In the genomic region with DNA sequence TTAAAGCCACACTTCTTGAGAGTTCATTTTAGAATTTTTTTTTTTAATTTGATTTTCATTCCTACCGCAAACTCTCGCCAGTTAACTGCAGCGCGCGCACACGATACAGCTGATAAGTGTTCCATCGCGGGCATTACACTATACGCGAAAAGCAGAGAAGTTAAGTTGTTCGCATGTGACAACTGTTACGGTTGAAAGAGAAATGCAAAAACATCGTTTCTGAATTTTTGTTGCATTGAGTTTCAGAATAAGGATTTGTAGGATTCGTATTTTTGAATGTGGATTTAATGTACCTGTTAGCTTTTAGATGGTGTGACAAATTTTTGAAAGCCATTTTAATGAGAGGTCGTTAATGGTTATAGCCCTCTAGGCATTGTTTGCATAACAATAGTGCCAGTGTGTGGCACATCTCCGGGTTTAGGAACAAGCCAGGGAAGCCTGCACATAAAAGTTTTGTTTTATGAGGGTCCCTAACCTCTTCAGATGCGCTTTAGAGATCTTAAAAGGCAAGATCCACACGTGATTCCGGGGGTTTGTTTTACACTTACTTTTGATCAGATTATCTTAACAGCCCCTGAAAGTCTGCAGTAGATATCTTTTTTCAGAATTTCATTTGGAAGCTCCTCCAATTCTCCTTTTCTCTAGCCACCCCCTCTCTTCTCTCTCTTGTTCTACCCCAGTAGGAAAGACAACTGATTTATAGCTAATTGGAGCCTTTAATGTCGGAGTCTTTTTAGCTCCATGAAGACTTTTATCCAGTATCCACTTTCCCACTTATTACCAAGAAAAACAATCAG, we compare ENCODE assay signal across 10 mouse cellular contexts. TPM values are rescaled to one million over a fixed set of nuclear protein-coding genes. Genes with fewer than 3 reads are reported as not detected.
A peak's percentile ranks its signal among the peaks of the same experiment; 100 is the strongest.
DNase-seq lines count a peak whose midpoint lies in the region; ATAC-seq and TF ChIP-seq lines count a peak whose summit lies in the region.
"Had no signal": no experiment of that assay in that cellular context is flagged by ENCODE, and none has a peak within 500 bp of the region (broad histone marks: within the 10 kb centered on the region; RNA-seq: fewer than 3 reads in every experiment).

No protein-coding gene starts in this region.

- no peak overlapping the region for H3K9ac ChIP-seq in neural tube, embryonic 11.5 days (ENCODE audit: low read length)
- H3K9ac ChIP-seq in intestine, embryonic 15.5 days = no peak overlapping the region
- no peak overlapping the region for H3K9ac ChIP-seq in liver, postnatal 0 days (replicated peaks)

- no peak for TF ChIP-seq CTCF in liver, postnatal 0 days (IDR thresholded peaks at IDR 0.05; ENCODE audit: low read depth)

- peak; percentile 45 for DNase-seq in heart, adult 11 months
- no peak for DNase-seq in heart, adult 8-10 months (ENCODE audit: low spot score)
- peak; percentile 32 for DNase-seq in neural tube, embryonic 11.5 days (ENCODE audit: low spot score)
- DNase-seq in neural tube, embryonic 10.5 days (ENCODE audit: extremely low spot score, low spot score) = no peak
- peak; percentile 10 for DNase-seq in yolk sac, embryonic 10.5 days (ENCODE audit: low spot score)
- no peak for DNase-seq in gastrocnemius, adult 18-20 months (ENCODE audit: low spot score)
- no peak for DNase-seq in liver, postnatal 0 days
- DNase-seq: kidney, adult 11 months had no signal

- ATAC-seq in neural tube, embryonic 11.5 days (ENCODE audit: insufficient read depth, low FRiP score, low TSS enrichment) = no peak
- no peak for ATAC-seq in intestine, embryonic 15.5 days
- ATAC-seq in liver, postnatal 0 days = no peak

- no peak for TF ChIP-seq EP300 in liver, postnatal 0 days (IDR thresholded peaks at IDR 0.05; ENCODE audit: low read depth)

- no peaks in the 10 kb centered on the region for H3K36me3 ChIP-seq in neural tube, embryonic 11.5 days (ENCODE audit: control insufficient read depth, insufficient read depth, low read length)
- H3K36me3 ChIP-seq in intestine, embryonic 15.5 days = no peaks in the 10 kb centered on the region
- no peaks in the 10 kb centered on the region for H3K36me3 ChIP-seq in liver, postnatal 0 days (replicated peaks; ENCODE audit: insufficient read depth, low read length)

- peak overlapping the region; percentile 53 for H3K4me2 ChIP-seq in neural tube, embryonic 11.5 days (ENCODE audit: low read depth)
- H3K4me2 ChIP-seq in intestine, embryonic 15.5 days (replicated peaks) = peak overlapping the region; percentile 91
- no peak overlapping the region for H3K4me2 ChIP-seq in liver, postnatal 0 days (ENCODE audit: low read depth, low read length)

- WGBS in neural tube, embryonic 11.5 days = under 1% methylated on average over 20 of the region's 20 CpGs
- 7% methylated on average over 20 of the region's 20 CpGs for WGBS in intestine, embryonic 15.5 days
- WGBS in liver, postnatal 0 days (ENCODE audit: insufficient replicate concordance) = 4% methylated on average over 20 of the region's 20 CpGs

- H3K27ac ChIP-seq in neural tube, embryonic 11.5 days (ENCODE audit: low read depth, low read length) = no peak overlapping the region
- H3K27ac ChIP-seq in intestine, embryonic 15.5 days = no peak overlapping the region
- H3K27ac ChIP-seq in liver, postnatal 0 days (ENCODE audit: low read depth) = no peak overlapping the region

- 0 out of 2 replicates have a peak, but pooled peaks cover 5% of the 10 kb centered on the region for H3K4me1 ChIP-seq in neural tube, embryonic 11.5 days (ENCODE audit: control insufficient read depth, insufficient read depth, low read length)
- H3K4me1 ChIP-seq in intestine, embryonic 15.5 days (replicated peaks) = peaks cover 12% of the 10 kb centered on the region
- peaks cover 10% of the 10 kb centered on the region for H3K4me1 ChIP-seq in liver, postnatal 0 days (ENCODE audit: insufficient read depth)

- H3K4me3 ChIP-seq in neural tube, embryonic 11.5 days (ENCODE audit: low read depth, low read length) = peak overlapping the region; percentile 36
- peak overlapping the region; percentile 53 for H3K4me3 ChIP-seq in intestine, embryonic 15.5 days (replicated peaks)
- H3K4me3 ChIP-seq in liver, postnatal 0 days (ENCODE audit: low read depth, low read length) = no peak overlapping the region

- H3K9me3 ChIP-seq in neural tube, embryonic 11.5 days (ENCODE audit: control insufficient read depth, low read length) = no peaks in the 10 kb centered on the region
- no peaks in the 10 kb centered on the region for H3K9me3 ChIP-seq in intestine, embryonic 15.5 days
- H3K9me3 ChIP-seq in liver, postnatal 0 days (ENCODE audit: low read length) = no peaks in the 10 kb centered on the region

- H3K27me3 ChIP-seq in neural tube, embryonic 11.5 days (ENCODE audit: control insufficient read depth, insufficient read depth, low read length) = peaks cover 41% of the 10 kb centered on the region
- peaks cover 25% of the 10 kb centered on the region for H3K27me3 ChIP-seq in intestine, embryonic 15.5 days (replicated peaks)
- peaks cover 74% of the 10 kb centered on the region for H3K27me3 ChIP-seq in liver, postnatal 0 days (ENCODE audit: insufficient read depth, low read length)
- H3K27me3 ChIP-seq: CH12.LX had no signal

RNA-seq across cellular contexts. Expression of a gene that starts 1.6 kb away (rescaled TPM):
- 1 to 10 TPM; 4.6 to 9.8 (median 6.2) TPM for total RNA-seq in heart, adult 8-10 months (2022)
- 88.1 and 108 TPM in 2 replicates for polyA plus RNA-seq in neural tube, embryonic 11.5 days (2014; fragmentation: Nextera tagmentation; extraction: Ambion mirVana)
- polyA plus RNA-seq in intestine, embryonic 15.5 days (2015; fragmentation: Nextera tagmentation; extraction: Ambion mirVana) = 73.9 and 75.6 TPM in 2 replicates
- 1 to 10 TPM; 1.8 to 8.9 TPM for total RNA-seq in gastrocnemius, adult 18-20 months (2021)
- polyA plus RNA-seq in liver, postnatal 0 days (2015; fragmentation: Nextera tagmentation; extraction: Ambion mirVana) = 0.51 and 0.63 TPM in 2 replicates

RNA-seq across cellular contexts. Expression of a gene that starts 48.7 kb away (rescaled TPM):
- 1 to 10 TPM in 1 of 4 experiments, not detected in 3; 1.5 TPM for total RNA-seq in heart, adult 8-10 months (2022)
- 0.08 TPM in 1 of 2 replicates, not detected in the other for polyA plus RNA-seq in neural tube, embryonic 11.5 days (2014; fragmentation: Nextera tagmentation; extraction: Ambion mirVana)
- polyA plus RNA-seq in intestine, embryonic 15.5 days (2015; fragmentation: Nextera tagmentation; extraction: Ambion mirVana) = 0.74 and 1.0 TPM in 2 replicates
- total RNA-seq in gastrocnemius, adult 18-20 months (2021) = under 1 TPM in 1 of 2 experiments, not detected in 1; 0.24 TPM
- 70.9 and 75.4 TPM in 2 replicates for polyA plus RNA-seq in liver, postnatal 0 days (2015; fragmentation: Nextera tagmentation; extraction: Ambion mirVana)

Comparison
In these comparisons a context has a peak if more than half of its experiments do, and no peak if none do; other contexts are left out.
1. DNase-seq: peak in heart, adult 11 months (single experiment), neural tube, embryonic 11.5 days (single experiment) and yolk sac, embryonic 10.5 days (single experiment); none in heart, adult 8-10 months (single experiment), neural tube, embryonic 10.5 days (single experiment), gastrocnemius, adult 18-20 months (single experiment) and liver, postnatal 0 days (single experiment).
2. RNA of a gene that starts 1.6 kb away (polyA plus RNA-seq): 88.1 to 108 TPM in neural tube, embryonic 11.5 days and 73.9 to 75.6 TPM in intestine, embryonic 15.5 days; 0.51 to 0.63 TPM in liver, postnatal 0 days; every median in the first group is over 10 times any median in the second.
3. RNA of a gene that starts 48.7 kb away (polyA plus RNA-seq): 70.9 to 75.4 TPM in liver, postnatal 0 days; 0.74 to 1.0 TPM in intestine, embryonic 15.5 days and 0.08 TPM in neural tube, embryonic 11.5 days; every median in the first group is over 10 times any median in the second.